Mouse (Mus musculus): ENCODE data around the gene Sytl2. TPM values are rescaled to one million over a fixed set of nuclear protein-coding genes. Genes with fewer than 3 reads are reported as not detected.

The Sytl2 gene
- total RNA-seq, 2 experiments from 2014 or later: 2.1 to 3.3 TPM

GRCm38 (mm10) chr7:90370071-90370851 lies 68.2 kb downstream of the Sytl2 start:
- peak; percentile 65 to 69 for DNase-seq

GRCm38 (mm10) chr7:90372804-90373203 lies 70.8 kb downstream of the Sytl2 start:
- DNase-seq: peak; percentile 37 to 45

GRCm38 (mm10) chr7:90384411-90384810 lies 82.4 kb downstream of the Sytl2 start:
- no peak for DNase-seq

- peak; percentile 17 to 23 for DNase-seq
These were observed 84.9 kb downstream of the Sytl2 start for GRCm38 (mm10) chr7:90386885-90387459.

GRCm38 (mm10) chr7:90389765-90390164 lies 87.7 kb downstream of the Sytl2 start:
- DNase-seq: no peak

GRCm38 (mm10) chr7:90395073-90395472 lies 93.0 kb downstream of the Sytl2 start:
- no peak for DNase-seq

- no peak for DNase-seq
These were observed 93.9 kb downstream of the Sytl2 start for GRCm38 (mm10) chr7:90395928-90396327.

GRCm38 (mm10) chr7:90409934-90410333 lies 107.9 kb downstream of the Sytl2 start:
- peak; percentile 45 to 84 for DNase-seq

- DNase-seq: peak; percentile 88 to 92
These were observed 124.3 kb downstream of the Sytl2 start, which contains the start of gene Ccdc89 for GRCm38 (mm10) chr7:90426020-90427001. Gene Ccdc89 (plus strand): TSS chr7:90426577.

GRCm38 (mm10) chr7:90427006-90427405 lies 125.0 kb downstream of the Sytl2 start:
- peak in 1 of 2 experiments; percentile 47 for DNase-seq

GRCm38 (mm10) chr7:90432221-90432620 lies 130.2 kb downstream of the Sytl2 start:
- no peak for DNase-seq

GRCm38 (mm10) chr7:90440044-90440443 lies 138.0 kb downstream of the Sytl2 start:
- DNase-seq: no peak

- DNase-seq: no peak
These were observed 140.0 kb downstream of the Sytl2 start for GRCm38 (mm10) chr7:90442070-90442469.

- peak; percentile 97 to 98 for DNase-seq
These were observed 140.5 kb downstream of the Sytl2 start, which contains the start of gene Crebzf for GRCm38 (mm10) chr7:90442518-90443080. Gene Crebzf (plus strand): TSS chr7:90442729.

- peak; percentile 76 to 78 for DNase-seq
These were observed 141.3 kb downstream of the Sytl2 start for GRCm38 (mm10) chr7:90443101-90444091.

GRCm38 (mm10) chr7:90444206-90444605 lies 142.2 kb downstream of the Sytl2 start:
- peak in 1 of 2 experiments; percentile 36 for DNase-seq

- DNase-seq: peak in 1 of 2 experiments; percentile 26
These were observed 154.2 kb downstream of the Sytl2 start for GRCm38 (mm10) chr7:90456149-90456844.

- peak; percentile 91 to 94 for DNase-seq
These were observed 154.9 kb downstream of the Sytl2 start, which contains the start of gene Tmem126a for GRCm38 (mm10) chr7:90456845-90457468. Gene Tmem126a (minus strand): TSS chr7:90457229.

GRCm38 (mm10) chr7:90457517-90457916 lies 155.5 kb downstream of the Sytl2 start:
- peak; percentile 27 to 45 for DNase-seq

Measured in heart, adult 18-20 months (tissue).